Mouse (Mus musculus) natural killer cell, adult 2 months (primary cell): ENCODE measurements around the gene Tm4sf20.
A peak's percentile ranks its signal among the peaks of the same experiment; 100 is the strongest.

ENCODE experiments used
- DNase-seq, 2 experiments: peaks; one replicate each; pipeline ENCODE4 v3.0.0; 2022; ENCODE audit warnings: low spot score in 2 of 2

Gene Tm4sf20

GRCm38 (mm10) chr1:82779388-82779966 is 11.2 kb upstream of the Tm4sf20 start:
- no peak for DNase-seq

DNA sequence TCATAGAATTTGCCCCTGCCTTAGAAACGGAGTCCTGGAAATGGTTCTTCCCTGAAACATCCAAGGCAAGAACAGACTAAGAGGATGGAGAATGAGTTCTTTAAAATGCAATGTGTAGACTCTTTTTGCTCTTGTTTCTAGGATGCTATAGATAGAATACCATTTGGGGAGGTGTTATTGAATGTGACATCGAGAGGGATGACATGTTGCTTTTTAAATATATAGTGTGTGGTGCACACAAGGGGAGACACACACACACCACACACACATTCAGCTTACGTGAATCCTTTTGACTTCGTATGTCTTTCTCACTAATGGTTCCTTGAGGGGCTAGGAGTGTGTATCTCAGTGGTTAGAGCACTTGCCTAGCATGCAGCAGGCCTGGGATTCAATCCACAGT is 7.0 kb upstream of the Tm4sf20 start:
- no peak for DNase-seq

DNA sequence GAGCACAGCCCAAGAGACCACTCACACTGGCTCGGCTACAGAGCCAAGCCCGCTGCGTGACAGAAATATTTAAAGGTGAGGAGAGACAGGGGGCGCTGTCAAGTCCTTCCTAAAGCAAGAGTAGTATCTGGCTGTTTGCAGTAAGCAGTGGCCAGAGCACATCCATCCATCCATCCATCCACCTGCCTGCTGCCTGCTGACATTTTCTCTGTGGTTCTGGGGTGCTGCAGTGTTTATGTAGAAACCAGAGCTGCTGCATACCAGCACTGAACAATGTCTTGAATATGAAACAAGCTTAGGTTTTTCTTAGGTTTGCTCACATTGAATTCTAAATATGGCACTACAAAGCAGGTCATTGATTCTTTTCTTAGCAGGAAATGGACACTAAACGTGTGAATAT is 4.9 kb upstream of the Tm4sf20 start:
- DNase-seq, result no peak

DNA sequence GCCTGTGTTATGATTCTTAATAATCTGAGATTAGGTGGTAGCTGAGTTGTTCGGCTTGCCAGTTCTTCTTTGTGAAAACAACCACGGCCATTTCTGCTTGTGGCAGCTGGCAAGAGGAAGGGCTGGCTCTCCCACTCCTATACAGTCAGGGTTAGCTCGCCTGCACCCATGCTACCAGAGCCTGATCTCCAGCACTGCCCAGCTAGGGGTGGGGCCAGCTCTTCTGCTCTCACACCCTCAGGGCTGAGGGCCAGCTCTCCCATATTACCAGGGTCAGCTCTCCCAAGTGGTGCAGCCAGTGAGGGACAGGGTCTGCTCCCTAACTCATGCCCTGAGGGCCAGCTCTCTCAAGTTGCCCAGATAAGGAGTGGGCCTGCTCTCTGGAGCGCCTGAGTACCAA is 4.2 kb upstream of the Tm4sf20 start:
- DNase-seq, result no peak

- no peak for DNase-seq
Measured at GRCm38 (mm10) chr1:82771022-82771586, 2.8 kb upstream of the Tm4sf20 start, which contains the start of gene Gm47791. Gm47791 (minus strand) TSS chr1:82771243.

DNA sequence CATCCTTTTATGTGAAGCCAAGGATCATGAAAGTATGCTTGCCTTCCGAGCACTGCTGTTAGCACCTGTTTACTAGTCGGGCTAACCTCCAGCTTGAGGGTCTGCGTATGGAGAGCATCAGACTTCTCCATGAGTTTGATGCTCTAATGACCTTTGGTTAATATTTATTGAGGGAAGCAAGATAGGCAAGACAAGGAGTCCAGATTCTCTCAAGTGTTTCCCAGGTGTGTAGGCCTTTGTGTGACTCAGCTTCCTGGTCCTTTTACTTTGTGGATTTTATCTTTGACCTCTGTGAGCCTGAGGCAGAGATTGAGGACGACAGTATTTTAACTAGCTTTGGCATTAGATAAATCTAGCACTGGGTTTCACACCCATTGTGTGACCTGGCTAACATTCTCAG is 1.6 kb downstream of the Tm4sf20 start:
- no peak for DNase-seq

- DNase-seq, result no peak
Measured at GRCm38 (mm10) chr1:82766227-82766626, 2.0 kb downstream of the Tm4sf20 start.

DNA sequence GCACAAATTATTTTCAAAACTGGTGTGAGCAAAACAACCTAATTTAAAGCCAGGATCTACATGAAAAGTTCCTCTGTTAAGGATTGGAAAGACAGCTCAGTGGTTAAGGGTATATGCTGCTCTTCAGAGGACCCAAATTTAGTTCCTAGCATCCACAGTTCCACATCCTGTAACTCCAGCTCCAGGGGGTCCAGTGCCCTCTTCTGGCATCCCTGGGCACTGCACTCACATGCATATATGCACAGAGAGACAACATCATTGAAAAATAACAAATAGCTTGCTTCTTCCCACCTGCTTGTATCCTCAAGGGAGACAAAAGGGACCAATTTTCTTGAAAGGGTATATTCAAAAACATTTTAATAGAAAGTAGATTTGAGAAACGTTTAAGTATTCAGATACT is 6.0 kb downstream of the Tm4sf20 start:
- no peak for DNase-seq

DNA sequence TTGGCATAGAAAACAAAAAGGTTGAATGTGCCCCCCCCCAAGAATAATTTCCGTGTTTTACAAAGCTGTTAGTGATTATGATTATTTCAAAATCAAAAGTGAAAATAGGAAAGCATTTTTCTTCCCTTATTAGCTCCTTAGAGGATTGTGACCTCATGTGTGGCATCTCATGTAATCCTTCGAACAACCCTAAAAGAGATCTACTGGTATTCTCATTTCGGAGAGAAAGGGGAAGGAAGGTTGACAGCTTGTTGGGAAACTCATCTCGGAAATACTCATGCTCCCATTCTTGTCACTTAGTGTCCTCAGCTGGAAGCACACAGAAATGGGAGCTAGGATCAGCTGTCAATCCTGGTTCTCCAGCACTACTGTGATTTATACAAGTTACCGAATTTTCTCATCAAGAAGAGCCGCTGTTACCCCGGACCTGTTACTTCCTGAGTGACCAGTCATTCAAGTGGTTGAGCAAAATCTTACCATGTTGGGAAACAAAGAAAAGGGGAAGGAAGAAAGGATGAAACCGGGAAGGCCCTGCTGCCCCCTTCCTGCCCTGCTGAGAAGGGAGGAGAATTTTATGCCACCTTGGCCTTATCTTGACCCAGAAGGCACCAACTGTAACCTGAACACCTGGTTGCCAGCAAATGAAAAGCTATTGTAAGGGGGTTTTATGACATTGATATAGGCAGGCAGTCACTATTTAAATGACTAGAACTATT is 6.6 kb downstream of the Tm4sf20 start:
- DNase-seq, result no peak

DNA sequence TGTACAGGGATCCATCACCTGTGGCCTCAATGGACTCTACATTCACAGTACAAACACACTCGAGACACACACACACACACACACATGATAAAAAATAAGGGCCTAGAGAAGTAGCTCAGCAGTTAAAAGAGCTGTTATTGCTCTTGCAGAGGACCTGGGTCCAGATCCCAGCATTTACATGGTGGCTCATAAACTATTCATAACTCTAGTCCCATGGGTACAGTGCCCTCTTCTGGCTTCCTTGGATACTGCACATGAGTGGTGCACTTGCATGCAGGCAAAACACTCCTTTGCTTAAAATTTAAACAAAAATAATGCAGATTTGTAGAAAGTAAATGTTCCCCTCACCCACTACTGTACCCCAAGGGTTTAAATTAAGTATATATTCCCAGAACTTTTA is 8.7 kb downstream of the Tm4sf20 start:
- no peak for DNase-seq

DNA sequence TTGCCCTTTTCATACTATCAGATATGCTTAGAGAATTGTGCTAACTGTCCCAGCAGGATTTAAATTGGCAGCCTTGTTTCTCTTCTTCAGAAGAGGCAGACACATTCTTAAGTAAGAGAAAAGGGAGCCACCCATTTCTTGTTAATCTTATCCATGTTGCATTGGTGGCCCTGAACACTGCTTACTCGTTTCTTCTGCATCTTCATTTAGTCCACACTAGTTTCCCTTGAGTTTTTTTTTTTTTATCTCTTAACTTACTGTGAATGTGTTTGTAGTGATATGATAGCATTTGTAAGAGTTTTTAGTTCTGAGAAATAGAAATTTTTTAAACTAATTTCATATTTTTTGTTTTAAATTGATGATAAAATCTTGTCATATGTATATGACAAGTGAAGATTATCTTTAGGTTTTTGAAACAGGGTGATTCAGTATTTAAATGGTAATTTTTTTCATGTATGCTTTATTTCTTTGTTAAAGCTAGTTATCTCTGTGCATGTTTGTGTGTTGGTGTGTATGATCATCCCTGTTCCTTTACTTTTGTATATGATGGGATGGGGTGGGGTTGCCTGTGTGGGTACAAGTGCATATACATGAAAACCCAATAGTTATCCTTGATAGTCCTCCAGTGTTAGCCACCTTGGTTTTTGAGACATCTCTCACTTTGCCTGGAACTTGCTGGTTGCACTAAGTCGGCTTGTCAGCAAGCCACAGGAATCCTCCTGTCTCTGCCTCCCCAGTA is 20.4 kb downstream of the Tm4sf20 start:
- no peak for DNase-seq

DNA sequence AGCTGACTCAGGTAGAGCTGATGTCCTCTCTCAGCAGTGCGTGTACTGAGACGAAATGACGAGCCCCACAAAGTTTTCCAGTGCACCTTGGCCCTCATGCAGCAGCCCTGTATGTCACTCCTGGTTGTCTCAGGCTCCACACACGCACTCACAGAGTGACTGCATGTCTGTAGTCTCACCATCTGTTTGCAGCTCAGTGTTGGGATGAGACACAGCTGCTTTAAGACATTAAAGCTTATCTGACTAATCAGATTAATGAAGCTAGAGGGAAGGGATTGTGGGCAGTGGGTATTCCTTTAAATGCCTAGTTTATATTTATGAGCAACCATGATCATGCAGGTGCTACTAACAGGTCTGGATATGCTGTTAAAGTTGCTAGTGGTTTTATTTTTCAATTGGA is 21.9 kb downstream of the Tm4sf20 start:
- no peak for DNase-seq

DNA sequence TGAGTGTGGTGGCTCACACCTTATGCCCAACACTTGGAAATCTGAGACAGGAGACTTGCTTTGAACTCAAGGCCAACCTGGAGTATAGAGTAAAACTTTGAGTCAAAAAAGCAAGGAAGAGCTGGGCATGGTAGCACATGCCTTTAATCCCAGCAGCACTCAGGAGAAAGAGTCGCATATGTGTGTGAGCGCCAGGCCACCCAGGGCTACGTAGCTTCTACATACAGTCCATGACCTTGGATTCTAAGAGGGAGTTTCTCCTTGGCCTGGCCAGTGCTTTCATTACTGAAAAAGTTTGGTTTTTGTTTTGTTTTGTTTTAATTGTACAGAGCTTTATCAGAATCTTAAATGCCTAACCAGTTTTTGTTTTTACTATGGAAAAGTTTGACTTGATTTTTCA is 24.3 kb downstream of the Tm4sf20 start:
- DNase-seq, result no peak

DNA sequence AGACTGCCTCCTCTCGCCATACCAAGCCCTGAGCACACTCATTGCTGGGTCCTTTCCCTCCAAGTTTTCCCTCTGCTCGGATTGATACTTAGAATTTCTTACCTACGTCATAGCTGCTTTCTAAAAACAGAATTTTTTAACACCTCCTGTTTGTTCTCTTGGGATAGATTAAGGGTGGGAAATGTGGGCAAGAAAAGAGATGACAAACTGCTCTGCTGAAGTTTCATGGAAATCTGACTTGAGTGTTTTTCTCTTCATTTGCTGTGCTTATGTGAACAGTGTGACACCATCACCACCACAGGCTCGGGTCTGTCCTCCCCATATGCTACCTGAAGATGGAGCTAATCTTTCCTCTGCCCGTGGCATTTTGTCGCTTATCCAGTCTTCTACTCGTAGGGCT is 26.7 kb downstream of the Tm4sf20 start:
- DNase-seq, result no peak

DNA sequence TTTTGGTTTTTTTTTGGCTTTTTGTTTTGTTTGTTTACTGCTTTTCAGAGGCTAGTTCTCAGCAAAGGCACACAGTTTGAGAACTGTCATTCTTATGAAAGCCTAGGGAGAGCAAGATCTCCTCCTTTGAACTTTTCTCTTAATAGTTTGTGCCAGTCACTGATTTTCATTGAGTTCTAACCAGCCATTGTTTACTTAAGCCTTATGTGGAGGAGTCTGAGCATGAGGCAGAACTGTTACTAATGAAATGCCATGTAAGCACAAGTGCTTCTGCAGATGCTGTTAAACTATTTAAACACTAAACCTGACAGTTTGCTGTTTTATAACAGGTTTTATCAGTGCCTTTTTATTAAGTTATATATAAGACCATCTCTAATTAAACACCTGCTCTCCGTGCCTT is 30.2 kb downstream of the Tm4sf20 start:
- DNase-seq, result no peak

GRCm38 (mm10) chr1:82733357-82733756 is 34.9 kb downstream of the Tm4sf20 start:
- no peak for DNase-seq

- no peak for DNase-seq
Measured at GRCm38 (mm10) chr1:82726482-82726881, 41.8 kb downstream of the Tm4sf20 start.

DNA sequence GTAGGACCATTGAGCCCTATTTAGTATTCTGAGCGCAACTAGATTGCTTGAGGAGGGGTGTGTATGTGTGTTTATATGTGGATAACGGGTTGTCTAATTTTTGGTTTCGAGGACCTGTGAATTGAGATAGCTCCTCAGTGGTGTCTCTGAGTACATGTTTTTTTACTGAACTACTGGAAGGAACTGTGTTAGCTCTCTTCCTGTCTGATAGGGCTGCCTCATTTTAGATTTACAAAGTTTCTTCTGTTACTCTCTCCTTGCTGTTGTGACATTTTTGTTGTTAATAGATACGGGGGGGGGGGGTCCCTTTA is 42.4 kb downstream of the Tm4sf20 start:
- DNase-seq, result no peak

- no peak for DNase-seq
Measured at GRCm38 (mm10) chr1:82725026-82725874, 43.0 kb downstream of the Tm4sf20 start.

DNA sequence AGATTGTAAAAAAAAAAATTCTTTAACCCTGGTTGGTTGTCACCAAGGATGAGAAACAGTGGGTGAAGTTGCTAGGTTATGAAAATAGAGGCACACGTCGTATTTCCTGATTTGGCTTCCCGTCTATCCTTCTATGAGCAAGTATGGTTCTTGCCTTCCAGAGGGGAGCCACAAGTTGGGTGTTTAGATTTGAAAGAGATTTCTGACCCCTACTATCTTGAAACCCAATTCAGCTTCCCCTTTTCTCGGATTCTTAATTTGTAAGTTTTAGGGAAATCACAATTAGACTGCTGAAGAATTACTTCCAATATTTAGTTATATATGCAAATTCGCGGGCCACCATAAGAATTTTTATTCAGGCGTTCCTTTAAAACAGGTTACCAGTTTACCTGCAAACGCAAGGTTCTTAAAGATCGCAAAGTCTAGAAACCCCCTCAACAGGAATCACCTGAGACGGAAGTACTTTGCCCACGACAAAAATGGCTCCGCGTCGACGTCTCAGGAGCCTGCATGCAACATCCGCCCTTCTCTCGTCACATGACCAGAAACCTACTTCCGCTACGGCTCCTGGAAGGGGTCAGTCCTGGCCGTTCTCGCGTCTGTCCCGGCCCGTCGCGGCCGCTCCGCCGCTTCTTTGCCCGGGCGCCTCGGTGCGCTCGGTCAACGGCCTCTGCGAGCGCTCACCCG is 43.8 kb downstream of the Tm4sf20 start, which contains the start of gene Mff:
Gene Mff, plus strand, starts transcription at position 552 of the 687 bp plus-strand sequence.
- peak; percentile 90 for DNase-seq

GRCm38 (mm10) chr1:82717816-82718512 is 50.3 kb downstream of the Tm4sf20 start:
- DNase-seq, result no peak
